Mouse (Mus musculus) G1E (cell line): ENCODE measurements at regions not wholly inside any gene's neighbourhood (a gene's known extent, or its start where the extent isn't known, plus 50 kb on each side); places are given as distances from the start of the nearest gene placed in this dataset.

ENCODE experiments used
- GATA1 ChIP-seq: IDR thresholded peaks from 2 replicates; pipeline ENCODE4 v1.6.1; 2012; ENCODE audit warnings: borderline replicate concordance, low read length, inconsistent platforms, mixed read lengths
- TAL1 ChIP-seq: conservative IDR thresholded peaks from 2 replicates; pipeline ENCODE4 v1.6.1; 2012; ENCODE audit warnings: low read depth, low read length, inconsistent platforms, mixed read lengths

GRCm38 (mm10) chr3:130805345-130805744, 75.1 kb upstream of the Rpl34 start:
- TF ChIP-seq GATA1 (no peak), TAL1 (no peak)
